Mouse (Mus musculus) CH12.LX (cell line): Measurements from ENCODE around the gene Pam. TPM values are rescaled to one million over a fixed set of nuclear protein-coding genes. Genes with fewer than 3 reads are reported as not detected.

Experiments used
- DNase-seq: peaks from one replicate; pipeline ENCODE4 v3.0.0-alpha.2; 2013; ENCODE audit errors: extremely low read depth
- H3K27ac ChIP-seq: 2 replicates; pipeline ENCODE4 v1.5.1; 2012; ENCODE audit warnings: low read depth, mild to moderate bottlenecking, control low read depth, moderate library complexity; ENCODE audit not compliant: insufficient read depth
- H3K27me3 ChIP-seq: replicated peaks from 2 replicates; pipeline ENCODE3; 2012; ENCODE audit warnings: inconsistent platforms
- H3K36me3 ChIP-seq, 2 experiments: replicated peaks in 1 of 2; 2 replicates each; pipeline versions ENCODE3 to v1.6.1; 2012; ENCODE audit warnings: inconsistent platforms in 1 of 2, low read length in 1 of 2, mild to moderate bottlenecking in 1 of 2, mixed read lengths in 1 of 2, moderate library complexity in 1 of 2; ENCODE audit not compliant: control insufficient read depth in 1 of 2, insufficient read depth in 1 of 2
- H3K4me1 ChIP-seq, 2 experiments: 2 replicates each; pipeline ENCODE4 v1.6.1; 2012; ENCODE audit warnings: inconsistent platforms in 1 of 2, moderate library complexity in 1 of 2; ENCODE audit not compliant: insufficient read depth in 2 of 2, control insufficient read depth in 1 of 2
- H3K4me2 ChIP-seq: 2 replicates; pipeline ENCODE4 v1.6.1; 2012; ENCODE audit warnings: low read depth, mild to moderate bottlenecking, control low read depth; ENCODE audit not compliant: poor library complexity, insufficient read depth, severe bottlenecking
- H3K4me3 ChIP-seq, 3 experiments: fragments of 150-350 bp in 1 of 3; sonication (generic) in 1 of 3; replicated peaks in 1 of 3; 2 replicates each; pipeline versions ENCODE3 to v1.5.1; 2011 to 2012; ENCODE audit warnings: low read depth in 2 of 3, low read length in 2 of 3, mild to moderate bottlenecking in 2 of 3, moderate library complexity in 2 of 3, control low read depth in 1 of 3, improper control_type of control experiment in 1 of 3, inconsistent platforms in 1 of 3, mixed read lengths in 1 of 3; ENCODE audit not compliant: poor library complexity in 1 of 3
- H3K79me2 ChIP-seq: replicated peaks from 2 replicates; pipeline ENCODE4 v1.6.1; 2012; ENCODE audit warnings: mild to moderate bottlenecking, moderate library complexity; ENCODE audit not compliant: control insufficient read depth, poor library complexity, insufficient read depth, severe bottlenecking; ENCODE audit errors: extremely low read depth
- H3K9ac ChIP-seq: 2 replicates; pipeline ENCODE4 v1.6.1; 2012; ENCODE audit warnings: low read depth, mild to moderate bottlenecking, control low read depth, moderate library complexity; ENCODE audit not compliant: insufficient read depth
- H3K9me3 ChIP-seq: replicated peaks from 2 replicates; pipeline ENCODE3; 2012; ENCODE audit warnings: low read length, inconsistent platforms, mixed read lengths
- CHD2 ChIP-seq: IDR thresholded peaks from 2 replicates; pipeline ENCODE4 v1.6.1; 2011; ENCODE audit warnings: low read length, improper control_type of control experiment
- CTCF ChIP-seq, 2 experiments: IDR thresholded peaks in 1 of 2; conservative IDR thresholded peaks in 1 of 2; 2 replicates each; pipeline ENCODE4 v1.5.1; 2011 to 2012; ENCODE audit warnings: low read depth in 2 of 2, low read length in 2 of 2, improper control_type of control experiment in 1 of 2, inconsistent platforms in 1 of 2, mild to moderate bottlenecking in 1 of 2, moderate library complexity in 1 of 2
- EP300 ChIP-seq: IDR thresholded peaks from 2 replicates; pipeline ENCODE4 v1.6.1; 2011; ENCODE audit warnings: low read length, improper control_type of control experiment
- ETS1 ChIP-seq: conservative IDR thresholded peaks from 2 replicates; pipeline ENCODE4 v1.6.1; 2012; ENCODE audit warnings: low read depth, mild to moderate bottlenecking, inconsistent platforms, low read length, improper control_type of control experiment, moderate library complexity
- GABPA ChIP-seq: IDR thresholded peaks from 2 replicates; pipeline ENCODE4 v1.6.1; 2012; ENCODE audit warnings: low read depth, low read length, improper control_type of control experiment, inconsistent platforms; ENCODE audit not compliant: insufficient replicate concordance
- JUND ChIP-seq: conservative IDR thresholded peaks from 2 replicates; pipeline ENCODE4 v1.6.1; 2011; ENCODE audit warnings: low read depth, low read length, improper control_type of control experiment
- MEF2A ChIP-seq: IDR thresholded peaks from 2 replicates; pipeline ENCODE4 v1.6.1; 2014; ENCODE audit warnings: low read depth, mild to moderate bottlenecking, inconsistent platforms, low read length, improper control_type of control experiment, borderline replicate concordance
- MYC ChIP-seq: IDR thresholded peaks from 2 replicates; pipeline ENCODE4 v1.6.1; 2011; ENCODE audit warnings: low read depth, mild to moderate bottlenecking, improper control_type of control experiment, low read length
- NELFE ChIP-seq: IDR thresholded peaks from 2 replicates; pipeline ENCODE4 v1.6.1; 2011; ENCODE audit warnings: low read depth, low read length, improper control_type of control experiment
- PAX5 ChIP-seq: IDR thresholded peaks from 2 replicates; pipeline ENCODE4 v1.6.1; 2012; ENCODE audit warnings: low read length, inconsistent platforms, mixed read lengths
- POLR2AphosphoS2 ChIP-seq: IDR thresholded peaks from 2 replicates; pipeline ENCODE4 v1.6.1; 2011; ENCODE audit warnings: low read depth, low read length, improper control_type of control experiment
- RAD21 ChIP-seq: IDR thresholded peaks from 2 replicates; pipeline ENCODE4 v1.6.1; 2011; ENCODE audit warnings: low read depth, mild to moderate bottlenecking, low read length, improper control_type of control experiment, moderate library complexity
- RCOR1 ChIP-seq: conservative IDR thresholded peaks from 2 replicates; pipeline ENCODE4 v1.6.1; 2012; ENCODE audit warnings: low read depth, mild to moderate bottlenecking, inconsistent platforms, low read length, improper control_type of control experiment
- SMC3 ChIP-seq: IDR thresholded peaks from 2 replicates; pipeline ENCODE4 v1.6.1; 2011; ENCODE audit warnings: low read depth, low read length, improper control_type of control experiment
- TBP ChIP-seq: conservative IDR thresholded peaks from 2 replicates; pipeline ENCODE4 v1.6.1; 2011; ENCODE audit warnings: low read depth, low read length, improper control_type of control experiment
- UBTF ChIP-seq: IDR thresholded peaks from 2 replicates; pipeline ENCODE4 v1.6.1; 2012; ENCODE audit warnings: low read depth, mild to moderate bottlenecking, inconsistent platforms, low read length, improper control_type of control experiment, moderate library complexity
- USF2 ChIP-seq: conservative IDR thresholded peaks from 2 replicates; pipeline ENCODE4 v1.6.1; 2011; ENCODE audit warnings: low read depth, low read length, improper control_type of control experiment
- ZKSCAN1 ChIP-seq: IDR thresholded peaks from 2 replicates; pipeline ENCODE4 v1.6.1; 2012; ENCODE audit warnings: low read depth, inconsistent platforms, low read length, improper control_type of control experiment, borderline replicate concordance
- ZMIZ1 ChIP-seq: IDR thresholded peaks from 2 replicates; pipeline ENCODE4 v1.6.1; 2012; ENCODE audit warnings: low read depth, mild to moderate bottlenecking, inconsistent platforms, low read length, improper control_type of control experiment
- ZNF384 ChIP-seq: IDR thresholded peaks from 2 replicates; pipeline ENCODE4 v1.6.1; 2012; ENCODE audit warnings: low read depth, low read length, improper control_type of control experiment, inconsistent platforms
- dilution Hi-C: fragments of 300-500 bp; cut with MboI; formaldehyde crosslinking; loops from 2 replicates; pipeline ENCODE4 v1.14.3; 2020; ENCODE audit warnings: low sequenced_read_pairs; ENCODE audit not compliant: extremely low pct_unique_long_range_greater_than_20kb, extremely low pct_ligation_motif_present
- in situ Hi-C: fragments of 300-500 bp; cut with MboI; formaldehyde crosslinking; loops from 3 replicates; pipeline ENCODE4 v1.14.3; 2019; ENCODE audit warnings: low sequenced_read_pairs, low pct_ligation_motif_present, low pct_unique_long_range_greater_than_20kb, mixed read lengths
- polyA plus RNA-seq: library from polyadenylated mRNA; unstranded; fragments of >175 nt; gene quantifications from 2 replicates; pipeline ENCODE4 v1.2.1, GENCODE M21; 2012; ENCODE audit warnings: low read depth; ENCODE audit not compliant: insufficient read length
- total RNA-seq, 2 experiments: library from RNA; depleted of rRNA; stranded (reverse); fragments of 300-350 nt in 1 of 2; fragments of >200 nt in 1 of 2; gene quantifications; 2 replicates each; pipeline ENCODE4 v1.2.3; 2012 to 2014

The Pam gene
- total and polyA plus RNA-seq, 3 experiments, result 0.24 TPM; not detected in 2

DNA sequence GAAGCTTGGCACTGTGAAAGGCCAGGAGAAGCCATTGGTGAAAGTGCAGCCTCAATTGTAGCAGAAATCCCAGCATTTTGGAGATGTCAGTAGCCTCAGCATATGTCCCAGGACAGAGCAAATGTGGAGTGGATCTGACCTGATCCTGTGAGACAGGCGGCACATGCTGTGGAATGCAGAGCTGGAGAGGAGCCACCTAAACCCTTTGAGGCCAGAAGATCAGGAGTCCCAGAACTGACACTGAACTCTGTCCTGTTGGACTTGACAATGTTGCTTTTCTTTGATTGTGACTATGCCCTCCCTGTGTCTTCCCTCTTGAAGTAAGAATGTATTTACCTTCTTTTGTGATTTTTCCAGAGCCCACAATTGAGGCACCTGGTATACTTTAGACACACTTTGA lies 33.7 kb upstream of the Pam start:
- H3K4me2 ChIP-seq, result no peak overlapping the region
- H3K4me1 ChIP-seq, result no peaks in the 10 kb centered on the region
- peaks cover 46% of the 10 kb centered on the region for H3K9me3 ChIP-seq
- H3K79me2 ChIP-seq, result no peaks in the 10 kb centered on the region
- no peak for DNase-seq
- TF ChIP-seq EP300, result no peak
- no peak for TF ChIP-seq UBTF
- no peak for TF ChIP-seq SMC3
- no peak for TF ChIP-seq MYC
- no peak for TF ChIP-seq ZKSCAN1
- no peak for TF ChIP-seq NELFE
- no peak for TF ChIP-seq ETS1
- TF ChIP-seq RCOR1, result no peak
- TF ChIP-seq MEF2A, result no peak
- TF ChIP-seq GABPA, result no peak
- TF ChIP-seq CTCF (conservative IDR thresholded peaks at IDR 0.05 in 1 of 2, IDR thresholded peaks at IDR 0.05 in 1 of 2; ENCODE audit: low read depth in 2 of 2, low read length in 2 of 2), result no peak
- TF ChIP-seq ZMIZ1, result no peak
- no peak for TF ChIP-seq PAX5
- no peak for TF ChIP-seq POLR2AphosphoS2
- no peak for TF ChIP-seq CHD2
- no peak overlapping the region for H3K27ac ChIP-seq
- dilution Hi-C loops, result no loop called here
- in situ Hi-C loops, result no loop called here
- no peak overlapping the region for H3K9ac ChIP-seq
- no peaks in the 10 kb centered on the region for H3K36me3 ChIP-seq
- no peak overlapping the region for H3K4me3 ChIP-seq
- H3K27me3 ChIP-seq, result no peaks in the 10 kb centered on the region

DNA sequence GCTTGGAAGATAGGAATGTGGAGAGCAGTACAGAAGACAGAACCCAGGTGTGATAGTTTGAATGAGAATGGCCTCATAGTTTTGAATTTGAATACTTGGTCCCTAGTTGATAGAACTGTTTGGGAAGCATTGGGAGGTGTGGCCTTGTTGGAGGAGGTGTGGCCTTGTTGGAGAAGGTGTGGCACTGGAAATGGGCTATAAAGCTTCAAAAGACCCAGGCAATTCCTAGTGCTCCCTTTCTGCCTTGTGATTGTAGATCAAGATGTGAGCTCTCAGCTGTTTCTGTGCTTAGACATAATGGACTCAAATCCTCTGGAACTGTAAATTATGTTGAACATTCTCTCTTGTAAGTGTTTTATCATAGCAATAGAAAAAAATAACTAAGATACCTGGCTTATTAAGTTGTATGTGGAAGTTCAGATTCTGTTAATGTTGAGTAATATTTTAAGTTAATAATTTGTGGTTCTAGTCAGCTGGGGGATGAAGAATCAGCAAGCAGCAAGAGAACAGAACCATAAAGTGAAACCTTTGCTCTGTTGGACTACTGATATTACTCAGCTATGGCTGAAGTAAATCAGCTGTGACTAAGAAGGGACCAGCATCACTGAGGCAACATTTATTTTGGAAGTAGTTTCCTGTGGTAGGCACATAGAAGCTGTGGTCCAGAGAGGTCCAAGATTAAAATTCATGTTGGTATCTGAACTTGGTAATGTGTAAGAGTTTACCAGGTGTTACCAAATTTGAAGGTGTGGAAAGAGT lies 33.1 kb upstream of the Pam start:
- no peak for TF ChIP-seq PAX5
- no peak for TF ChIP-seq GABPA
- TF ChIP-seq USF2, result no peak
- TF ChIP-seq TBP, result no peak
- no peak for TF ChIP-seq CTCF (conservative IDR thresholded peaks at IDR 0.05 in 1 of 2, IDR thresholded peaks at IDR 0.05 in 1 of 2; ENCODE audit: low read depth in 2 of 2, low read length in 2 of 2)
- no peak for TF ChIP-seq SMC3
- TF ChIP-seq RAD21, result no peak
- no peak for TF ChIP-seq JUND
- TF ChIP-seq ZNF384, result no peak
- no peak for TF ChIP-seq CHD2
- TF ChIP-seq ETS1, result no peak
- TF ChIP-seq RCOR1, result no peak
- TF ChIP-seq, all 38 proteins: peak for 0
- peaks cover 46% of the 10 kb centered on the region for H3K9me3 ChIP-seq
- H3K79me2 ChIP-seq, result no peaks in the 10 kb centered on the region
- dilution Hi-C loops (no loop called here), in situ Hi-C loops (no loop called here)
- no peak overlapping the region for H3K27ac ChIP-seq
- no peak overlapping the region for H3K4me2 ChIP-seq
- H3K27me3 ChIP-seq, result no peaks in the 10 kb centered on the region
- no peaks in the 10 kb centered on the region for H3K4me1 ChIP-seq
- H3K4me3 ChIP-seq, result no peak overlapping the region
- no peak overlapping the region for H3K9ac ChIP-seq
- no peaks in the 10 kb centered on the region for H3K36me3 ChIP-seq
- no peak for DNase-seq
